Mouse (Mus musculus) cerebellum, adult 9-10 months (tissue): Measurements from ENCODE around the gene Rdx.
"Not testable (repeated sequence)": the region's sequence is repeated elsewhere in the genome, so short reads cannot be mapped to it uniquely, and the experiment has no call there.

Experiments
- DNase-seq: peaks from one replicate; pipeline ENCODE4 v3.0.0; 2022

The Rdx gene

DNA sequence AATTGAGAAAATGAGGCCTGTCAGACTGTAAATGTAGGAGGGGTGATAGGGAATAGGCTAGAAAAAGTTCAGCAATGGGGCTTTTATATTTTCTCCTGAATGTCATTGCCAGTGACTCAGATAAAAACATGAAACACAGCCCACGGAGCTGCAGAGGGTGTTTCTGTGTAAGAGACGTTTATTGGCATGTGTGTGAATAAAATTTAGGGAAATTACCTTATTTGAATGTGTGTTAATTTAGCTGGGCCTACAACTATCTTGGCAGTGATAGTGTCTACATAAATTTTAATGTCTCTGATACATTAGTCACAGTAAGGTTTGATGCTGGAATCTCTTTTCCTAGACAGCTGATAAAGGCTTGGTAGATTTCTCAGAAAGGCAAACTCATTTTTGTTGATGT is 12.8 kb downstream of the Rdx start:
- no peak for DNase-seq

DNA sequence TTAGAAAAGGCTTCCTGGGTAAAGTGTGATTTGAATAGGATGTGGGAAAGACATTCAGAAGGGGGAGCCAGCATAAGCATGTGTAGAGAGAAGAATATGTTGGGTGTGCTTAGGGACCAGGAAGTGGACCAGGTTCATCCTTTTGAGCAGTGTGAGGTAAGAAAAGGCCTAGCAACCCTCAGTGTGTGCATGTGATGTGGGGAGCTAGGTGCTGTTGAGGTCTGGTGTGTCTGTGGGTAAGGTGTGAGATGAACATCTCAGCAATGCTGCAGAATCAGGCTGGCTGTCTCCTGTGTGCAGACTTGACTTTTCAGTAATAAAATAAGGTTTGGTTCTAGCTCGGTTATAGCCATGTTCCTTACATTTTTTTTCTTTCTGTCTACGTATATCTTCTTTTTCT is 23.1 kb downstream of the Rdx start:
- no peak for DNase-seq

- not testable (repeated sequence) for DNase-seq
These were observed 24.4 kb downstream of the Rdx start for GRCm38 (mm10) chr9:52071352-52071751.

GRCm38 (mm10) chr9:52072202-52072601 is 25.2 kb downstream of the Rdx start:
- no peak for DNase-seq

DNA sequence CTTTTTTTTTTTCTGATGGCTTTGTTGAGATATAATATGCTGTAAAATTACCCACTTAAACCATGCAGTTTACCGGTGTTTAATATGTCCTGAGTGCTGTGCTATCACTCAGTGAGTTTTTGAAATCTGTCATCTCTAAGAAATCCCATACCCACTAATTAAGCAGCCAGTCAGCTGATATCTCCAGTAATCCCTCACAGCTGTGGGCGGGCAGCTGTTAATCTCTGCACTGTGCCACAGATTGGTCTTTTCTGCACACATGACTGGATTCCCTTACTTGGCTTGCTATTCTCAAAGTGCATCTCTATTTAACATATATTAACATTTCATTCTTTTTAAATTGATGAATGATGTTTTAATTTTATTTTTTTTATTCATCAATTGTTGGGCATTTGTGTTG is 29.1 kb downstream of the Rdx start:
- DNase-seq, result no peak

DNA sequence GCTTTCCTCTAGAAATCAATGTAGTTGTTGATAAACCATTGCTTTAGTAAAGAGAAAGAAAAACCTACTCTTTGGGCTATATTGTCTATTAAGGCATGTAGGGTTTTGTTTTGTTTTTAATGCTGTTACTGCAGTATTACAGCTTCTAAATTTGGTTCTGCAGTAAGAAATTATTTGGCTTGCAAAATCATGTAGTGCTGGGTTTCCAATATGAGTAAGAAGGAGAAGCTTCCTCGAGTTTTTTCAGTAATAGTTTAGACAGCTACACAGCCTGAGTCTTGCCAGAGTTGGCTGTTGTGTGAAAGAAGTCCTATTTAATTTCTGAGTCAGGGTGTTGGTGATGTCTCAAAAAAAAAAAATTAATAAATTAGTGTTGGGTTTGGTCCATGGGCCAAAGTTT is 30.7 kb downstream of the Rdx start:
- DNase-seq, result no peak

DNA sequence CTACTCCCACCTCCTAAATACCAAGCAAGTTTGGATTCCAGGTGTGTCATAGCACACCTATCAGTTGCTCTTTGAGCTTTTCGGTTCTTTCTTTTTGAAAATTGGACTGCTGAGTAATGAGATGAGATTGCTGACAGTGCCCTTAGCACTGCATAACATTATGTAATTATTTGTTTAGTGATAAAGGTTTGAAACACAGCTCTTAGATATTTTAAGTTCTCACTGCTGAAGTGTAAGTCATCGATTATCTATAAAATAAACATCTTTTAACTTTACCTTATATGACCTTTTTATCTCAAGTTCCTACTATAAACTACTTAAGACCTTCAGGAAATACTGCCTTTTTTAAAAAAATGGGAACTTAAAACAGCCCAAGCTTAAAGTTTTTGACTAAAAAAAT is 35.0 kb downstream of the Rdx start:
- DNase-seq, result no peak

DNA sequence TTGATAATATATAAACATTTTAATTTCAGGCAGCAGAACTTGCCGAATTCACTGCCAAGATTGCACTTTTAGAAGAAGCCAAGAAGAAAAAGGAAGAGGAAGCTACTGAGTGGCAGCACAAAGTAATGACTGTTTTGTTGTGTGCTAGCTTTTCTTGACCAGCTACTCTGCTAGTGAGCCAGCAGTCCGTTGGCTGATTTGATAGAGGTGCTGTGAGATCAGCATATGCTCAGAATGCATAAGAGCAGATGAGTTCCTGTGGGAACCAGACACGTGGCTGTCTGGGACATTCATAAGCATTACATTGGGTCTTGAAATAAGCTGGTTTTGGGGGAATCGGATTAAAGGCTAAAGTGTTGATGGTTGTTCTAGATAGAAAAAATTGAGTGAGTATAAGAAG is 35.4 kb downstream of the Rdx start:
- DNase-seq, result no peak

DNA sequence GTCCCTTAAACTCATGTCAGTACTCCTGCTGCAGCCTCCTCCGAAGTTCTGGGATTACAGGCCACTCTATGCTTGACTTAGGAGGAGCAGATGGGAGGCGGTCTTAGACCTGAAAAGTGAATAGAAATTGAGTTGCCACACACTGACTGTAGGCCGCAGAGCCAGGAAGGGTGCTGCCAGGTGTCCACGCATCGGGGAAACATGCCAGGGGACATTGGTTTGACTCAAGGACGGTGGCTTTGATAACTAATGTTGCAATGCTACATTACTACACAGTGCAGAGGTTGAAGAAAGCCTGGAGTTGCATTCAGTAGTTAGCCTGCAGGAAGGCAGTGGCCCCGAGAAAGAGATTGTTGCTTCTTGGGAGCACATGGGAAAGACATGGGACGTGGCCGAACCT is 44.8 kb downstream of the Rdx start:
- DNase-seq, result no peak

- no peak for DNase-seq
These were observed 45.3 kb downstream of the Rdx start for GRCm38 (mm10) chr9:52092311-52092710.

DNA sequence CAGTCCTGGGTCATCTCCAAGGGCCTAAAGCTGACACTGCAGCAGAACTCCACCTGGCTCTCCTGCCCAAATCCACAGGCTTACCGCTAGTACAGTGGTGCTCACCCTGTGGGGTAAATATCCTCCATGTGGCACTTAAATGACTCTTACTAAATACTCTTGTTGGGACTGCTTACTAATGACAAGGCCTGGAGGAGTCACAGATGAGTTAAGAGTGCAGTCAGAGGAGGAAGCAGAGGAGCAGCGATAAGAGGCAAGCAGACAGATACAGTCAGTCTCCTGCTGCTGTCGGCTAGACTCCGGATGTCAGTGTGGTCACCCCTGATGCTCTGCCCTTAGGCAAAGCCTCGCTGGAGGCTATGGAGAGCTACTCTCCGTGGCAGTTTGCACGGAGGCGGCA is 46.1 kb downstream of the Rdx start:
- no peak for DNase-seq

- no peak for DNase-seq
These were observed 47.0 kb downstream of the Rdx start for GRCm38 (mm10) chr9:52094016-52094415.

- DNase-seq, result no peak
These were observed 47.6 kb downstream of the Rdx start for GRCm38 (mm10) chr9:52094471-52094980.

GRCm38 (mm10) chr9:52095666-52096065 is 48.7 kb downstream of the Rdx start:
- DNase-seq, result no peak

DNA sequence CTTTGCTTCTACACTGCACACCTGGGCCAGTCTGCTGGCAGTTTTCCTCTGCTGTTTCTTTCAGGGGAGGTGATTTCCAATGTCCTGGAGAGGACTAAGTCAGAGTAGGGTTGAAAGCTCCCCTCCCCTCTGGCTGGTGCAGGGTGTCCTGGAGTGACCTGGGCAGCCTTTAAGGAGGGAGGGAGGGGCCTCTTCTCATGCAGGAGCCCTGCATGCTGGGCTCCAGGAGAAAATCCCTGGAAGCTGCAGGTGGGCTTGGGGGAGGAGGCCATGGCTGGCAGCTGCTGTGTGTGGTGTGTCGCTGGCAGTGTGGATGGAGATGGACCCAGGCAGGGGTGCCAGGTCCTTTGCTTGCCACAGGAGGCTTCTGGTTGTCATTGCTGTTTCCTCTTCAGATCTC is 50.4 kb downstream of the Rdx start:
- no peak for DNase-seq

DNA sequence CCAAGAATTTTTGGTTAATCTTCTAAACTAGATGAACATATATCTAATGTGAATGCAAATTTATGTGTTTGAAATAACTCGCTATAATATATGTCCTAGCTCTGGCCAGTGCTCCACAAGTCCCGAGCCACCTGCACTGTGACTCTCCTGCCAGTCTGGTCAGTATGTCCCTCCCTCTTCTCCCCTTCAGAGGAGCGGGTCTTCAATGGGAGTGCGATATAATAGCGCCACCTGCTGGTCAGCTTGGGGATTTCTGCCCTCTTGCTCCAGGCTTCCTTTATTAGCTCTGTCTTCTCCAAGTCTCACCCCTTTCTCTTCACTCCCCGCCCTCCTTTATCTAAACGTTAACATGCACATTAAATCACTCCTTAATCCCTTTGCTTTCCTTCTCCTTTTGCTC is 51.6 kb downstream of the Rdx start:
- peak; percentile 85 for DNase-seq

DNA sequence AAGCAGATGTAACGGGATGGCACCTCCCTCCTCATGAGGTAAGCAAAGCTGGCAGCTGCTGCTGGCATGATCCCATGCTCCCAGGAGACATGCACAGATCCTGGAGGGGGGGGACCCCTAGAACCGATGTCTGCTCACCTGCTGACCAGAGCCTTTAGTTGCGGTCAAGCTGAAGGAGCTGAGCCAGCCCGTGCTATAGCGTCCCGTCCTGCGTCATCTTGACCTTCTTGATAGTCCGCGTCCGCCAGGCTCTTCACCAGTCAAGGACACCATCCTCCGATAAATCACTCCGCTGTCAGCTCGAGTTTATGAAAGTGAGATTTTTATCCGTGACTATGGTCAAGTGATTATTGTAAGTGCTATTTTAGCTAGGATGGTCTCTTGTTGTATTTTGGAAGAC is 53.5 kb downstream of the Rdx start:
- no peak for DNase-seq

- peak; percentile 65 for DNase-seq
These were observed 55.3 kb downstream of the Rdx start for GRCm38 (mm10) chr9:52102060-52102844.

DNA sequence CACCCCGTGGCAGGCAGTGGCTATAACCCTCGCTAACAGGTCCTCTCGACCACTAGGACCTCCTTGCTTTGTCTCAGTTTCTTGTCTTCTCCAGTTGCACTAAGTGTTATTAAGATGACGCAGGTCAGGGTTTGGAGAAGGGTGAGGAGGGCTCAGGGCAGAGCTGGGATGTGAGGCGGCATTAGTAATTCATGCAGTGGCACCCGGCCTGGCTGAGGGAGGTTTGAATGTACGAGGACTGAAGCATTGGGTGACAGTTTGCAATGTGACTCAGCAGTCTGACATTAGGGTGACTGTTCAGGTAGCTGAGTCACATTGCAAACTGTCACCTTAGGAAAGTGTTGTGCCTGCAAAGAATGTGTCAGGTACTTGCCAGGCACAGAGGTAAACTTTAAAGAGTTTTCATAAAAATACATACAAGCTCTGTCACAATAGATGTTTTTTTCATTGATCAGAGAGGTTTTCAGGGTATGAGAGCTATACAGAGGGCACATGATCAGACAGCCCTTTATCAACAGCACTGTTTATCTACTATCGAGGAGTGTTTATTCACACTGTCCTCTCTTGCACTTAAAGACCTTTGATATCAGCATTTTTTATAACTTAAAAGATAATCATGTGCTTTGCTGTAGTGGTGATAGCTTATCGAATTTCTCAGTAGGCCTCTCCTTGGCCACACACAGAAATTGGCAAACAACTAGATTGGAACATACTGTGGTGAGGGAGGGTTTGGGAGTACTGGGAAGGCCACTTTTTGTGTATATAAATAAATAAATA is 56.7 kb downstream of the Rdx start:
- DNase-seq, result no peak

DNA sequence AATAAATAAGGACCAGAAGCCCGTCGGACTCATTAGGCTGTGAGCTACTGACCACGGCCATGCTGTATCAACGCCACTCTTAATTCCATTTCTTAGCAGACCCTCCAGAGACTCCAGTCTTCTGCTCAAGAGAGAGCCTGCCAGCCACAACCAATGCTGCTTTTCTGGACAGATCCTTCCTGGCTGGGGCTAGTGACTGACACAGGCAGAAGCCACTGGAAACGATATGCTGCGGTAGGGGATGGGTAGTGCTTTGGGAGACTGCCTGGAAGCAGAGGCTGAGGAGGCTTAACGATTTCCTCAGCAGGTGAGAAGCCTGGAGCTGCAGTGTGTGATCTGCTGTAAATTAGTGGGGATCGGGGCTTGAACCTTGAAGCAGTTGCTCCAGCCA is 57.2 kb downstream of the Rdx start:
- DNase-seq, result no peak

DNA sequence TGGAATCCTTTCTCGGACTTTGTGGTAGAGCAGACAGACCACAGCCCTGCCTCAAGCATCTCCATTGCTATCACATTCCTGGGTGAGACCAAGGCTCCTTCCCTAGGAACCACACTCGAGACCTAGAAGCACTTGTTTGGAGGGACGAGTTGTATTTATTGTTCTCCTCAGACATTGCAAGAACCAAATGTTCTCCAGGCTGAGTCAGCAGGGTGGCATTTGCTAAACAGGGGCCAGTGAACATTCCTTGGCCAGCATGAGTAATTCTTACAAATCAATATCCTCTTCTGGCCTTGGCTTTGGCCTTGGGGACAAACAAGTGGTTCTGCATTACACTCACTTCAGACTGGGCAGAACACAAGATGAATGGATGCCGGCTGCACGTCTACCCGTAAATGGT is 58.5 kb downstream of the Rdx start:
- DNase-seq, result no peak

DNA sequence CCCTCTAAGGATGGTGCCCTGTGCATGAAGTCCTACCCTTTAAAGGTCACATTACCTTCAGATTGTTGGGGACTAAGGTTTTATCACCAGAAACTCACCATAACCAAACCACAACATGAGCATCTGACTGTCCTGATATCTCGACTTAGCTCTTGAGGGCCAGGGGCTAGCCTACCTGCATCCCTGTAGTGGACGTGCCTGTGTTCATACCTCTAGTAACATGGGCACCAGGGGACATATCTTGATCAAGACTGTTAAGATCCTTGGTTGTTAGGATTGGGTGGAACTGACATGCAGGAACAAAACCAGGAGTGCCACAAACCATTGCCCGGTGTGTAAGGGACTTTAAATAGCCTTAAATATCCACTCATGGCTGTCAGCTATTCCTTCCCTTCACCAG is 60.2 kb downstream of the Rdx start:
- DNase-seq, result no peak

DNA sequence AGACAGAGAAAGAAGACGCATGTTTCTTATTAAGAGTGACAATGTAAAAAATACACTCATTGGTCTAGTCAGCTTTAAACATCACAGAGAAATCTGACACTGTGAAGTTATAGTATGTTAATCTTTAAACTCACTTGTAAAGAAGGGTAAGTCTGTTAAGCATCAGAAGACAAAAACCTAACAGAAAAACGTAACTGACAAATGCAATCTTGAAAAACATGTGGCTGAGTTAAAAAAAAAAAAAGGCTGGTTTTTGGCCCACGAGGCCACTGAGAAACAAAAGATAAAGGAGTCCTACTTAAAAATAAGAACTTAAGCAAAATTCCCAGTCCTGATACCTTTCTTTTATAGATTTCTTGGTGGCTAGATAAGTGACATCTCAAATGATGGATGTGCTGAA is 63.8 kb downstream of the Rdx start:
- DNase-seq, result no peak

DNA sequence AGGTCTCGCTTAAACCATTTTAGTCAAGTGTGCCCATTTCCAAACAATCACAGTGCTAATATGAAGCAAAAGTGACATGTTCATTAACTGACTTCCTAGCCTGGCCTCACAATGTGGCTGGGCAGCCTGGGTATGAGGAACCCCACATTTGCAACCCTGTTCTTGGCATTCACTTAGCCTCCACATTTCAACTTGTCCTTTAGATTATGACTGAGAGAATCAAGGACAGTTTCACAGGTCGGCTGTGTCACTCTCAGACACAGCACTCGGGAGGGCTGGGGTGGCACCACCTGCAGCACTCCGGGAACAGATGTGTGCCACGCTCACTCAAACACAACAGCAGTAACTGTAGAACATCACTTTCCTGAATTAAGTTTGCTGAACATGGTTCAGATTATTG is 66.1 kb downstream of the Rdx start:
- DNase-seq, result no peak
